Mouse (Mus musculus) cerebellum, adult 2 months (tissue): ENCODE results near the gene Bst1.

ENCODE experiments used
- CTCF ChIP-seq: fragments of 200-500 bp; IDR thresholded peaks from 2 replicates; pipeline ENCODE4 v1.5.1; 2011; ENCODE audit warnings: low read depth, mild to moderate bottlenecking, control low read depth, low read length, moderate library complexity, borderline replicate concordance; ENCODE audit not compliant: insufficient read depth
- POLR2A ChIP-seq: fragments of 200-500 bp; IDR thresholded peaks from 2 replicates; pipeline ENCODE4 v1.6.1; 2011; ENCODE audit warnings: low read length, control low read depth, borderline replicate concordance; ENCODE audit not compliant: insufficient read depth

GRCm38 (mm10) chr5:43885060-43885820, 66.6 kb downstream of the Bst1 start:
- TF ChIP-seq CTCF (no peak), POLR2A (no peak)
